Mouse (Mus musculus) splenic B cell, adult 2 months (primary cell): ENCODE data around the gene Ccdc188.
A peak's percentile ranks its signal among the peaks of the same experiment; 100 is the strongest.

Experiments used
- DNase-seq: peaks from one replicate; pipeline ENCODE4 v3.0.0-alpha.2; 2011; ENCODE audit warnings: low read depth, low spot score
- H3K27me3 ChIP-seq: 2 replicates; pipeline ENCODE4 v1.6.1; 2012; ENCODE audit warnings: mild to moderate bottlenecking, low read length, moderate library complexity, mixed read lengths; ENCODE audit not compliant: control insufficient read depth, poor library complexity, insufficient read depth, severe bottlenecking
- H3K36me3 ChIP-seq: 2 replicates; pipeline ENCODE4 v1.6.1; 2012; ENCODE audit warnings: mild to moderate bottlenecking, low read length, moderate library complexity, mixed read lengths; ENCODE audit not compliant: control insufficient read depth, poor library complexity, insufficient read depth, severe bottlenecking

Gene Ccdc188

DNA sequence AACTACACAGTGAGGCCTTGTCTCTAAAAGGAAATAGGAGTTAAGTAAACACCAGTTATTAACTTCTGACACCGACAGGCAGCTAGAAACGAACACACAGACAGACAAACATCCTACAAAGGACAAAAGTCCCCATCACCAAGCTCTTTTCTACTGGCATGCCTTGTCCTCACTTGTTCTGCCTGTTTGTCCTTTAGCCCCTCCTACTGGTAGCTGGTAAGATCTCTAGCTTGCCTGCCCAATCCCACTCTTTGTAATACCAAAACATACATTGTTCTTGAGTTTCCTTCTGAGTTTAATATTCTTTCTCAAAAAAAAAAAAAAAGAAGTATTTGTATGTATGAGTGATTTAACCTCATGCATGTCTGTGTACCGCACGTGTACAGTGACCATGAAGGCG, 50.5 kb downstream of the Ccdc188 start:
- no peaks in the 10 kb centered on the region for H3K27me3 ChIP-seq

More for the DNA sequence above, 50.5 kb downstream of the Ccdc188 start:
- H3K36me3 ChIP-seq: peaks cover 10% of the 10 kb centered on the region; the same call in 1 of the 2 replicates
- peak; percentile 49 for DNase-seq
